Mouse (Mus musculus) neutrophil, adult 59 days (primary cell): ENCODE data around the gene Olfr1342. TPM values are rescaled to one million over a fixed set of nuclear protein-coding genes. Genes with fewer than 3 reads are reported as not detected.

ENCODE experiments used
- total RNA-seq, 2 experiments: library from RNA; stranded (reverse); gene quantifications; 1 replicate in 1 of 2; 2 replicates in 1 of 2; pipeline ENCODE4 v1.2.4; 2023

Olfr1342 gene
- total RNA-seq = not detected

DNA sequence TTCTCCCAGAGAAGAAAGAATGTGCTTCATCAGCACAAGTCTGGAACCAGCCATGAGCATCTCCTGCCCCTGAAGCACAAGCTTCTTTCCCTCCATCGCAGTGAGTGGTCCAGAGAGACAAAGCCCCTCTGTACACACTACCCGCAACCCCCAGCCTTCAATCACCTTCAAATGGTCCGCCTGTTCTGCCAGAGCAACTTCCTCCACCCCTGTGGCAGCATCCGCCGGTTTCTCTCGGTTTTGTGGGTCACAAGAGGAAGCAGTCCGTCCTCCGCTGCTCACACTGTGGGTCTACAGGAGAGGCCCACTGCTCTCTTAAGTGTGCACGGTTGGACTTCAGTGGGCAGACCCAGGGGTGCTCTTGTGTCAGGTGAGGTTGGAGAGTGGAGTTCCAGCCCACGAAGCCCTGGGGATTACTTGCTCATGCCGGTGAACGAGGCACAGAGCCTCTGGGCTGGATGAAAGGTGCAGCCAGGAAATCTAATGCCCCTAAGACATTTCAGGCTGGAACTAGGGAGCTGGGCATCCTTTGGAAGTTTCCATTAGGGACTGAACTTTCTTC is at the start of gene Olfr1342:
Gene Olfr1342, minus strand, starts transcription at position 345 of the 562 bp plus-strand sequence.

GRCm38 (mm10) chr4:118731875-118732274 is 39.3 kb upstream of the Olfr1342 start, which contains the start of gene Olfr1339:
Gene Olfr1339, plus strand, starts transcription at chr4:118732175.

DNA sequence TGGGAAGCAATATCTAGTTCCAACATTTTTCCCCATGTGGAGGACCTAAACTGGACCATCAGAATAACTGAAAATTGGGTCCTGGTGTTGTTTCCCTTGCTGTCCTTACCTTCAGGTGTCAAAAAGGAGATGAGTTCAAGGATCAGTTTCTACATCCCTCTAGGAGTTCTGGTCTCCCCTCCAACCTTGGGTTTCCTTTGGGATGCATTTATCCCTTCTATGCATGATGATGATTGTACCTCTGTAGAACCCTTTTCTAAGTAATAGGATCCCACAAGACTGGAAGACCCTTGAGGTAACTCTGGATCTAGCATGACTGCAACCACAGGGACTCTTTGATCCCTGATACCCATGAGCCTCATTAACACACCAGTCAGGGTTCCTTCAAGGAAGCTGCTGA is 27.3 kb upstream of the Olfr1342 start, which contains the start of gene Olfr1340:
Gene Olfr1340, plus strand, starts transcription at position 301 of the 400 bp plus-strand sequence.

DNA sequence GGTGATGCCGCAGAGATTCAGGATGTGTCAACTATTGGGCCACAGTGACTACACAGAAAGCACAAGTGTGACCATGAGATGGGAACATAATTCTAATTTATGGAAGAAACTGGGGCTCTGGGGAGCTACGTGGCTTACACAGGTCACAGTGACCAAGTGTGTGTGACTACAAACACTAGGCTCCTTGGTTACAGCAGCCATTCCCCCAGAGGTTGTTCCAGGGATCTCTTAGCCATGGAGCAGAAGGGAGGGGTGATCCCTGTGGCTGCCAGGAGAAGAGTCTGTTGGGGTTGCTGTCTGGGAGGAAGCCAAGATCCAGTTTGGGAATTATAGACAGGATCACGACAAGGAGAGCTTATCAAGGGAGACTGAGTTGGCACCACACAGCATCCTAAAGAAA is 10.7 kb upstream of the Olfr1342 start, which contains the start of gene Olfr1341:
Gene Olfr1341, plus strand, starts transcription at position 301 of the 400 bp plus-strand sequence.

GRCm38 (mm10) chr4:118658652-118659051 is 33.9 kb downstream of the Olfr1342 start, which contains the start of gene Olfr62:
Gene Olfr62, plus strand, starts transcription at chr4:118658952.

Other genes starting within 250 kb of the Olfr1342 start
- gene Mpl, start 235.2 kb downstream of the Olfr1342 start, total RNA-seq = under 1 TPM; 0.58 to 0.77 TPM
- 1 to 10 TPM; 2.9 to 3.3 TPM for gene Tie1, start 202.7 kb downstream of the Olfr1342 start, total RNA-seq
- not detected for gene 2610528J11Rik, start 165.8 kb downstream of the Olfr1342 start, total RNA-seq
- not detected for gene Tmem125, start 148.7 kb downstream of the Olfr1342 start, total RNA-seq
- gene Cfap57, start 72.0 kb downstream of the Olfr1342 start, total RNA-seq = 1 to 10 TPM; 2.1 to 3.0 TPM
- 10 to 100 TPM; 42.1 to 46.5 TPM for gene Ebna1bp2, start 72.0 kb downstream of the Olfr1342 start, total RNA-seq
- gene Olfr62, start 33.8 kb downstream of the Olfr1342 start, total RNA-seq = not detected
- not detected for gene Olfr1341, start 10.8 kb upstream of the Olfr1342 start, total RNA-seq
- not detected for gene Olfr1340, start 27.4 kb upstream of the Olfr1342 start, total RNA-seq
- not detected for gene Olfr1339, start 39.4 kb upstream of the Olfr1342 start, total RNA-seq
- gene Olfr1338, start 66.0 kb upstream of the Olfr1342 start, total RNA-seq = not detected
- not detected for gene Olfr1337, start 89.8 kb upstream of the Olfr1342 start, total RNA-seq
- not detected for gene Olfr1335, start 117.2 kb upstream of the Olfr1342 start, total RNA-seq
- gene Olfr1333, start 143.5 kb upstream of the Olfr1342 start, total RNA-seq = not detected
- not detected for gene Olfr1331, start 171.9 kb upstream of the Olfr1342 start, total RNA-seq
- gene Olfr1330, start 195.8 kb upstream of the Olfr1342 start, total RNA-seq = not detected
- not detected for gene Olfr1329, start 224.7 kb upstream of the Olfr1342 start, total RNA-seq
- not detected for gene Olfr1328, start 245.9 kb upstream of the Olfr1342 start, total RNA-seq